Mouse (Mus musculus): ENCODE data around the gene Camkmt.

GRCm38 (mm10) chr17:85428831-85429230, 338.5 kb downstream of the Camkmt start:
- no peak for TF ChIP-seq CTCF (IDR thresholded peaks at IDR 0.05; ENCODE audit: extremely low read depth, insufficient read length, insufficient replicate concordance, low read depth, low read length)
- no peak for TF ChIP-seq POLR2A (IDR thresholded peaks at IDR 0.05; ENCODE audit: low read depth, low read length)

All from small intestine, adult 2 months (tissue).